Mouse (Mus musculus): ENCODE measurements around the gene Utrn.
"Not testable (repeated sequence)": the region's sequence is repeated elsewhere in the genome, so short reads cannot be mapped to it uniquely, and the experiment has no call there.

Utrn gene

GRCm38 (mm10) chr10:12607180-12607579 lies 262.0 kb downstream of the Utrn start:
- not testable (repeated sequence) for DNase-seq (ENCODE audit: low read depth, low spot score)

GRCm38 (mm10) chr10:12595379-12595778 lies 273.8 kb downstream of the Utrn start:
- peak; percentile 49 for DNase-seq (ENCODE audit: low read depth, low spot score)

GRCm38 (mm10) chr10:12594958-12595357 lies 274.2 kb downstream of the Utrn start:
- no peak for DNase-seq (ENCODE audit: low read depth, low spot score)

- DNase-seq (ENCODE audit: low read depth, low spot score), result no peak
Observed at GRCm38 (mm10) chr10:12593071-12593470, 276.1 kb downstream of the Utrn start.

- DNase-seq (ENCODE audit: low read depth, low spot score), result peak; percentile 29
Observed at GRCm38 (mm10) chr10:12591946-12592345, 277.2 kb downstream of the Utrn start.

- no peak for DNase-seq (ENCODE audit: low read depth, low spot score)
Observed at GRCm38 (mm10) chr10:12588051-12588450, 281.1 kb downstream of the Utrn start.

GRCm38 (mm10) chr10:12587318-12587717 lies 281.8 kb downstream of the Utrn start:
- DNase-seq (ENCODE audit: low read depth, low spot score), result no peak

- DNase-seq (ENCODE audit: low read depth, low spot score), result no peak
Observed at GRCm38 (mm10) chr10:12586825-12587224, 282.3 kb downstream of the Utrn start.

GRCm38 (mm10) chr10:12586200-12586599 lies 283.0 kb downstream of the Utrn start:
- peak; percentile 64 for DNase-seq (ENCODE audit: low read depth, low spot score)

GRCm38 (mm10) chr10:12583473-12583872 lies 285.7 kb downstream of the Utrn start:
- DNase-seq (ENCODE audit: low read depth, low spot score), result peak; percentile 76

GRCm38 (mm10) chr10:12579048-12579447 lies 290.1 kb downstream of the Utrn start:
- DNase-seq (ENCODE audit: low read depth, low spot score), result peak; percentile 96

GRCm38 (mm10) chr10:12575849-12576435 lies 293.2 kb downstream of the Utrn start:
- DNase-seq (ENCODE audit: low read depth, low spot score), result no peak

- DNase-seq (ENCODE audit: low read depth, low spot score), result no peak
Observed at GRCm38 (mm10) chr10:12574760-12575159, 294.4 kb downstream of the Utrn start.

- peak; percentile 50 for DNase-seq (ENCODE audit: low read depth, low spot score)
Observed at GRCm38 (mm10) chr10:12573601-12574000, 295.6 kb downstream of the Utrn start.

GRCm38 (mm10) chr10:12572759-12573158 lies 296.4 kb downstream of the Utrn start:
- peak; percentile 96 for DNase-seq (ENCODE audit: low read depth, low spot score)

GRCm38 (mm10) chr10:12564425-12564824 lies 304.7 kb downstream of the Utrn start:
- no peak for DNase-seq (ENCODE audit: low read depth, low spot score)

GRCm38 (mm10) chr10:12558810-12559209 lies 310.4 kb downstream of the Utrn start:
- no peak for DNase-seq (ENCODE audit: low read depth, low spot score)

- peak; percentile 25 for DNase-seq (ENCODE audit: low read depth, low spot score)
Observed at GRCm38 (mm10) chr10:12554090-12554718, 315.0 kb downstream of the Utrn start.

GRCm38 (mm10) chr10:12552890-12553278 lies 316.3 kb downstream of the Utrn start:
- no peak for DNase-seq (ENCODE audit: low read depth, low spot score)

GRCm38 (mm10) chr10:12552196-12552889 lies 316.8 kb downstream of the Utrn start:
- no peak for DNase-seq (ENCODE audit: low read depth, low spot score)

GRCm38 (mm10) chr10:12551735-12552134 lies 317.4 kb downstream of the Utrn start:
- no peak for DNase-seq (ENCODE audit: low read depth, low spot score)

GRCm38 (mm10) chr10:12549945-12550540 lies 319.1 kb downstream of the Utrn start:
- peak; percentile 85 for DNase-seq (ENCODE audit: low read depth, low spot score)

Data from R1 (cell line).